Mouse (Mus musculus) macrophage (primary cell): ENCODE data around the gene Homer3. TPM values are rescaled to one million over a fixed set of nuclear protein-coding genes. Genes with fewer than 3 reads are reported as not detected.

Source experiments
- H3K27ac ChIP-seq: fragments of 350-480 bp; formaldehyde crosslinking; 2 replicates; pipeline ENCODE4 v1.9.0; 2021
- H3K36me3 ChIP-seq: fragments of 350-480 bp; formaldehyde crosslinking; 2 replicates; pipeline ENCODE4 v1.9.0; 2021; ENCODE audit errors: inconsistent target
- H3K4me3 ChIP-seq: fragments of 350-480 bp; formaldehyde crosslinking; 2 replicates; pipeline ENCODE4 v1.9.0; 2021; ENCODE audit errors: inconsistent target
- H3K79me2 ChIP-seq: fragments of 350-480 bp; formaldehyde crosslinking; 2 replicates; pipeline ENCODE4 v1.9.0; 2021; ENCODE audit errors: inconsistent target
- WGBS: methylation state at CpG from one replicate; pipeline ENCODE4 v1.1.7; 2026; ENCODE audit warnings: inconsistent platforms; ENCODE audit not compliant: missing documents; 5-methylcytosine and 5-hydroxymethylcytosine counted together
- polyA plus RNA-seq: library from polyadenylated mRNA; stranded (reverse); fragments of 250-400 nt; gene quantifications from 3 replicates; pipeline ENCODE4 v1.2.4, GENCODE M21; 2018; ENCODE audit warnings: inconsistent platforms

The Homer3 gene
- polyA plus RNA-seq, 1 experiment from 2014 or later: 26.3 TPM

DNA sequence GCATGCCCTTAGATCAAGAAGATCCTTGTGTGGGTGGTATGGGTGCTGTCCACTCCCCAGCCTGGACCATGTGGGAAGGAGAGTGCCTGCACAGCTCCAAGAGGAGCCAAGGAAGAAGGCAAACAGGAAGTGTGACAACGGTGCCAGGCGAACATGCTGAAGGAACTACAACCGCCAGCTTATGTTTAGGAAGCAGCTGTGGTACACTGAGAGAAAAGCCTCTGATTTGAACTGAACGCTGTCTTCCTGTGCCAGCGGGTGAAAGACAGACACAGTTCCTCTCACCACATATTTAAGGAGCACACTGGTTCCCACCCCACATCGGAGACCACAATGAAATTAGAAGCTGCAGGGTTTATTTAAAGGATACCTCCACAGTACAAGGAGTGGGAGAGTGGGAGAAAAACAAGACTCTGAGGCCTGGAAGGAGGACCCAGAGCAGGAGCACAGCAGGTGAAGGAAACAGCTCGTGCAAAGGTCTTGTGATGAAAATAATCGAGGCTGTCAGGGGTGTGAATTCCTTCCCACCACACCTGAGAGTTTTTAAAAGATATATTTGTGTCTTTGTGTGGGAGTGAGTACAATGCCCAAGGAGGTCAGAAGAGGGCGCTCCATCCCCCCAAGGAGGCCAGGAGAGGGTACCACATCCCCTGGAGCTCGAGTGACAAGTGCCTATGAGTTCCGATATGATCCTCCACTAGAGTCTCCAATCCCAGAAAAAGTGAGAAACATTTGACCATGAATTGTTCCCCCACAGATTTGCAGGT is 13.6 kb upstream of the Homer3 start:
- H3K79me2 ChIP-seq: no peaks in the 10 kb centered on the region
- H3K27ac ChIP-seq: peak overlapping the region; percentile 34
- WGBS: 12% methylated on average over 11 of the region's 11 CpGs
- no peak overlapping the region for H3K4me3 ChIP-seq
- H3K36me3 ChIP-seq: peaks cover 5% of the 10 kb centered on the region; the same call in 1 of the 2 replicates

- no peak overlapping the region for H3K4me3 ChIP-seq
- WGBS: 33% methylated on average over 3 of the region's 3 CpGs
- no peaks in the 10 kb centered on the region for H3K36me3 ChIP-seq
- H3K79me2 ChIP-seq: no peaks in the 10 kb centered on the region
- peak overlapping the region; percentile 10; the same call in 1 of the 2 replicates for H3K27ac ChIP-seq
Measured at GRCm38 (mm10) chr8:70272949-70273348, 9.7 kb upstream of the Homer3 start.

DNA sequence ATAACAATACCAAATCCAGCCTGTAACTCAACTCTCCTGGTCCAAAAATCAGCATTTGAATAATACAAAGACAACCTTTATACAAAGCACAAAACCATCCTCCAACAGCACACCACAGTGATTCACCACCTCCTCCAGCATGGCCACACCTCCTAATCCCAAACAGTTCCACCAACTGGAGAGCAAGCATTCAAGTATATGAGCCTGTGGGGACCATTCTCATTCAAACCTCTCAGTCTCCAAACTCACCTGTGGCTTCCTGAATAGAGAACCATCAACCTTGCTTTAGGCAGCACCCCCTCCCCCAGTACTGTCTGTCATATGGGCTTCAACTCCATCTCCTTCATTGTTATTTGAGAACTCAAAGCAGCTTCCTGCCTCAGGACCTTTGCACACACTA is 8.3 kb upstream of the Homer3 start:
- Histone ChIP-seq H3K36me3 (no peaks in the 10 kb centered on the region), H3K79me2 (no peaks in the 10 kb centered on the region), H3K4me3 (no peak overlapping the region), H3K27ac (no peak overlapping the region)

DNA sequence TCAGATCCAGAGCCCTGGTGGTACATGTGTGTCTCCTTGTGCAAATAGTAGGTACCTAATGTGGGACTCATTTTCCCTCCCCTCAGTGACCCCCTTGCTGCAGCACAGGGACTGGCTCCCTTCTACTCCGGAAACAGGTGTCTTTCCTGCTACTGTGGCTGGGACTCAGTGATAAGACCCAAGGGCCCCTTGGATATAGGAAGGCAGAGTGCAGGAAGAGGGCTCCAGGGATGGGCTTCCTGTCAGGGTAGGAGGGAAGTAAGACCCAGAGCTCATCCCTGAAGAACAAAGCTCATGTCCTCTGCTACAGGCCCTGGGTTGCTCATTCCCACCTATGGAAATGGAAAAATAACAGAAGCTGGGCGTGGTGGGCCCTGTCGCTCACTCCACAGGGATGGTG is 6.2 kb upstream of the Homer3 start:
- Histone ChIP-seq H3K36me3 (no peaks in the 10 kb centered on the region), H3K27ac (no peak overlapping the region), H3K4me3 (no peak overlapping the region), H3K79me2 (no peaks in the 10 kb centered on the region)
- 73% methylated on average over 3 of the region's 3 CpGs for WGBS

- Histone ChIP-seq H3K79me2 (no peaks in the 10 kb centered on the region), H3K4me3 (no peak overlapping the region), H3K36me3 (no peaks in the 10 kb centered on the region), H3K27ac (no peak overlapping the region)
- WGBS: 24% methylated on average over 15 of the region's 15 CpGs
Measured at GRCm38 (mm10) chr8:70278175-70278574, 4.5 kb upstream of the Homer3 start.

DNA sequence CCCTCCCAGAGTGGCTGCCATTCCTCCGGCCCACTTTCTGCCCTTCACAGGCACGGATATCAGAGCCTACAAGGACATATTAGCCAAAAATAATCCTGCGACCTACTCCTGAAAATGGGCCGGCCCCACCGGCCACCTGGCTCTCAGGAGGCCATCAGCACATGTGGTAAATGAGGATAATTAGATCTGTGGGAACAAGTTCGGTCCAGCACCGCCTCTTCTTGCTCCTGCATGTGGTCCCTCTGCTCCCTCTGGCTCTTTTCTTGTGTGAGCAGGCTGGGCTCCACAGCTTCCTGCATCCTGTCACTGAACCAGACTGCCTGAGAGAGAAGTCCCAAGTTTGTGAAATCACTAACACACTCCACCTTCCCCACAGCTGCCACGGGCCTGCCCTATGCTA is 3.4 kb upstream of the Homer3 start:
- H3K27ac ChIP-seq: no peak overlapping the region
- WGBS: 40% methylated on average over 8 of the region's 8 CpGs
- H3K36me3 ChIP-seq: no peaks in the 10 kb centered on the region
- no peak overlapping the region for H3K4me3 ChIP-seq
- peaks cover 9% of the 10 kb centered on the region; the same call in 1 of the 2 replicates for H3K79me2 ChIP-seq

- Histone ChIP-seq H3K79me2 (peaks cover 21% of the 10 kb centered on the region), H3K27ac (no peak overlapping the region), H3K36me3 (peaks cover 12% of the 10 kb centered on the region), H3K4me3 (no peak overlapping the region)
- WGBS: 100% methylated on average over 3 of the region's 3 CpGs
Measured at GRCm38 (mm10) chr8:70281001-70281400, 1.6 kb upstream of the Homer3 start.

- peaks cover 30% of the 10 kb centered on the region for H3K36me3 ChIP-seq
- H3K79me2 ChIP-seq: peaks cover 21% of the 10 kb centered on the region
- peak overlapping the region; percentile 89 for H3K4me3 ChIP-seq
- H3K27ac ChIP-seq: peak overlapping the region; percentile 47
- under 1% methylated on average over 55 of the region's 55 CpGs for WGBS
Measured at GRCm38 (mm10) chr8:70283136-70284077, 780 bp downstream of the Homer3 start.

- WGBS: 87% methylated on average over 5 of the region's 5 CpGs
- H3K4me3 ChIP-seq: no peak overlapping the region
- peaks cover 21% of the 10 kb centered on the region for H3K79me2 ChIP-seq
- peaks cover 35% of the 10 kb centered on the region for H3K36me3 ChIP-seq
- H3K27ac ChIP-seq: no peak overlapping the region
Measured at GRCm38 (mm10) chr8:70284421-70284820, 1.8 kb downstream of the Homer3 start.

- H3K27ac ChIP-seq: no peak overlapping the region
- WGBS: 98% methylated on average over 13 of the region's 15 CpGs
- peaks cover 21% of the 10 kb centered on the region for H3K79me2 ChIP-seq
- H3K36me3 ChIP-seq: peaks cover 44% of the 10 kb centered on the region
- no peak overlapping the region for H3K4me3 ChIP-seq
Measured at GRCm38 (mm10) chr8:70285304-70285703, 2.7 kb downstream of the Homer3 start.

GRCm38 (mm10) chr8:70286737-70287136 is 4.1 kb downstream of the Homer3 start:
- H3K79me2 ChIP-seq: peaks cover 21% of the 10 kb centered on the region
- H3K4me3 ChIP-seq: no peak overlapping the region
- peaks cover 58% of the 10 kb centered on the region for H3K36me3 ChIP-seq
- 91% methylated on average over 8 of the region's 8 CpGs for WGBS
- no peak overlapping the region for H3K27ac ChIP-seq

DNA sequence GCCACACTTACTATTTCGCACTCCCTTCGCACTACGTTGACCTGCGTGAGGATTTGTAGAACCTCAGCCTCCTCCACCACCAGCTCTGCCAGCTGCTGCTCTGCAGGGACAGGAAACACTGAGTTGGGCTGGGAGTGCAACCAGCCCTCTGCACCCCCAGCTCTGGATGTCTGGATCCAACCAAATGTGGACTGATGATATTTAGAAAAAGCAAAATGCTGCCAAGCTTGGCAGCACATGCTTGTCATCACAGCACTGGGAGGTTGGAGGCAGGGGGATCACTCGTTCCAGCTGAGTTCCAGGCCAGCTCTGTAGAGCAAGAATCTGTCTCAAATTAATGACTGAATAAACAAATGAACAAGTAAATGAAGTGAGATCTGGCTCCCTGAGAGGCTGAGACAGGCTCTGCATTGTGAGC is 11.4 kb downstream of the Homer3 start:
- no peak overlapping the region for H3K27ac ChIP-seq
- WGBS: 92% methylated on average over 5 of the region's 5 CpGs
- no peaks in the 10 kb centered on the region for H3K79me2 ChIP-seq
- H3K36me3 ChIP-seq: peaks cover 81% of the 10 kb centered on the region
- no peak overlapping the region for H3K4me3 ChIP-seq

DNA sequence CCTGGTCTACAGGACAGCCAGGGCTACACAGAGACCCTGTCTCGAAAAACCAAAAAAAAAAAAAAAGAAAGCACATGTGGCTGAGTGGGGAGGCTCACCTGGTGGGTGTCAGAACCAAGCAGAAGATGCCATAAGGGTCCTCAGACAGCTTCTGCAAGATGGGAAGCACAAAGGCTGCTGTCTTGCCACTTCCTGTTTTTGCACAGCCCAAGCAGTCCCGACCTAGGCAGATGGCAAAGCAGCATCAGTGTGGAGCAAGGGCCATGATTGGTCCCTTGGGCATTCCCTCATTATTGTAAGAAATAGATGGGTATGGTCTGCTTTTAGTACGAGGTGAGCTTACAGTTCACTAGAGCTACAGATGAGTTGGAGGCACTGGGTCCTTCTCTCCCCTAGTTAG is 18.3 kb downstream of the Homer3 start:
- no peak overlapping the region for H3K27ac ChIP-seq
- H3K4me3 ChIP-seq: no peak overlapping the region; the same call in 1 of the 2 replicates
- WGBS: 49% methylated on average over 2 of the region's 3 CpGs
- H3K36me3 ChIP-seq: peaks cover 38% of the 10 kb centered on the region
- H3K79me2 ChIP-seq: peaks cover 61% of the 10 kb centered on the region

DNA sequence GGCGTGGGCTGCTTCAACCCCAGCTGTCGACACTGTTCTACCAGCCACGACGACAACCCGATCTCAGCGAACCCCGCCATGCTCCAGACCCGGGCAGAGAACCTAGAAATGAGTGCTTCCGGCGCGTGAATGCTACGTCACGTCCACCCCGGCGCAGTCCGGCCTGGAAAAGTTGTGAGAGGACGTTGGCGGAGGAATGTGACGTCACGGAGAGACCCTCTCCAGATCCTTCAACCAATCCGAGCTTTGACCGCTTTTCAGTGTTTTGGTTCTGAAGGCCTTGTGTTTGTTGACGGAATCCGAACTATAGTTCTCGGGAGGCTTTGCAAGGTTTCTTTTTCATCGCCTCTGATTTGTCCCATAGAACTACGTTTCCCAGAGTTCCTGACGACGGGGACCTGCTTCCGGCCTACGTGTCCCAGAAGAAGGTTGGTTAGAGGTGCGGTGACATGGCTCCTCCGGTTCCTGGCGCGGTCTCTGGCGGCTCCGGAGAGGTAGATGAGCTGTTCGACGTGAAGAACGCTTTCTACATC is 19.8 kb downstream of the Homer3 start, which contains the start of the genes Ddx49 and Cope:
Gene Ddx49, minus strand, starts transcription at position 132 of the 533 bp plus-strand sequence.
Gene Cope, plus strand, starts transcription at position 161 of the 533 bp plus-strand sequence.
- Histone ChIP-seq H3K79me2 (peaks cover 61% of the 10 kb centered on the region), H3K4me3 (peak within 1 kb of the TSS; percentile 99), H3K36me3 (peaks cover 37% of the 10 kb centered on the region; the same call in 1 of the 2 replicates), H3K27ac (peak within 1 kb of the TSS; percentile 72)
- WGBS: under 1% methylated on average over 40 of the region's 40 CpGs
